Mouse (Mus musculus): Measurements from ENCODE around the gene Phf8.
"Not testable (repeated sequence)": the region's sequence is repeated elsewhere in the genome, so short reads cannot be mapped to it uniquely, and the experiment has no call there.

Phf8 gene

DNA sequence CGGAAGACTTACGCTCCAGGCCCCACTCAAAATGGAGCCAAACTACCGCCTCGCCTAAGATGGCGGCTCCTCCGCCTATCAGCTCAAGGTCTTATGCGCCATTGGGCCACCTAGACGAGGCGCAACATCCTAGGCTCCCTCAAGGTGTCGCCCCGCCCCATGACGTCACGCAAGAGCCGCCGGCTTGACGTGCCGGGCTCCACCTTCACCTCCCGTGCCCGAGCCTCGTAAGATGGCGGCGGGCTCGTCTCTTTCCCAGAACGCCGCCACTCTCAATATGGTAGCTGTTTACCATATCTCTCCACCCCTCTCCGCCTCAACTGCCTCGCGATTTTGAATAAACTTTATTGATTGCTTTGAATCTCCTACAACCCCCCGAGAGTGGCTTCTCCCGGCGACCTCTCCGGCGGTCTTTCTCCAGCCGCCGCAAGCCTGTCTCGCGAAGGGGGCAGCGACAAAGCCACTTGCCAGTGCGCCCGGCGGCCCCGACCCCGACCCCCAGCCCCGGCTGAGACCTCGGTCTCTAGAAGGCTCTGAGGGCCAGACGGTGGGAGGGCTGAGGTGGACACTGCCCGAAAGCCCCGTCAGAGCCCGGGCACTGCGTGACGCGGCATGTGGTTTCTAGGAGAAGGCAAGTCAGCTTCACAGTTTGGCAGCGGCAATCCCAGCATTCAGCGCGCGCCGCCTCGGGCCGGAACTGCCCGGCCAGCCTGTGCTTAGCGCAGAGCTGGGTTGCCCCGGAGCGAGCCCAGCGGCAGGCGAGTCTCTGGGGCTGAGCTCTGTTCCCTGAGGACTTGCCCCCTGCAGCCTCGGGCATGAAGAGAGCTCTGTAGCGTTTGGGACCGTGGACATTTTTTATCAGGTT is at the start of gene Phf8:
TSS of gene Phf8 (plus strand) at position 215 of the 865 bp plus-strand sequence.
- DNase-seq (ENCODE audit: low spot score in 2 of 2) = peak; percentile 85 to 94

DNA sequence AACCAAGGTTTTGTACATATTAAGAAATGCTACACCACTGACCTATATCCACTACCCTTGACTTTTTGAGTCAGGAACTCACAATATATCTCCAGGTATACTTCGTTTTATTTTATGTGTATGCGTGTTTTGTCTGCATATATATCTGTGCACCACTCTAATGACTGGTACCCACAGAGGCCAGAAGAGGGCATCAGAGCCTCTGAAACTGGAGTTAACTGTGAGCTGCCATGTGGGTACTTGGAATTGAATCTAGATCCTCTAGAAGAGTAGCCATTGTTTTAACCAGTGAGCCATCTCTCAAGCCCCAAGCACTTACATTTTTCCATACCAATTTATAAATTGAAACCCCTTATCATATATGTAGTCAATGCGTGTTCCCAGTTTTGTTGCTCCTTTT is 32.3 kb upstream of the Phf8 start:
- DNase-seq (ENCODE audit: low spot score in 2 of 2) = no peak

- DNase-seq (ENCODE audit: low spot score in 2 of 2) = not testable (repeated sequence)
These were observed 27.2 kb upstream of the Phf8 start for GRCm38 (mm10) chrX:151493269-151493668.

GRCm38 (mm10) chrX:151496596-151496995 is 23.9 kb upstream of the Phf8 start:
- no peak for DNase-seq (ENCODE audit: low spot score in 2 of 2)

DNA sequence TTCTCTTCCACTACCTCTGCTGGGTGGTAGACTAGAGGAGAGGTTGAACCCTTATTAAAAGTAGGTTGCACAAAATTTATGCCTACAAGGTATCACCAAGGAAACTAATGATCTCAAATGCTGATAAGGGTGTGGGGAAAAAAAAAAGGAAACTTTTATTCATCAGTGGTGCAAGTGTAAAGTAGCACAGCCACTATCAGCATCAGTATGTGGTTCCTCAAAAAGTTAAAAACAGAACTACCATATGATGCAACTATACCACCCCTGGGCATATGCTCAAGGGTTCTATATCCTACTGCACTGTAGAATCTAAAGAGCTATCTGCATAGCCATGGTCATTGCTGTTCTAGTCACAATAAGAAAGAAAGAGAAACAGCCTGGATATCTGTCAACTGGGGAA is 11.9 kb upstream of the Phf8 start:
- no peak for DNase-seq (ENCODE audit: low spot score in 2 of 2)

DNA sequence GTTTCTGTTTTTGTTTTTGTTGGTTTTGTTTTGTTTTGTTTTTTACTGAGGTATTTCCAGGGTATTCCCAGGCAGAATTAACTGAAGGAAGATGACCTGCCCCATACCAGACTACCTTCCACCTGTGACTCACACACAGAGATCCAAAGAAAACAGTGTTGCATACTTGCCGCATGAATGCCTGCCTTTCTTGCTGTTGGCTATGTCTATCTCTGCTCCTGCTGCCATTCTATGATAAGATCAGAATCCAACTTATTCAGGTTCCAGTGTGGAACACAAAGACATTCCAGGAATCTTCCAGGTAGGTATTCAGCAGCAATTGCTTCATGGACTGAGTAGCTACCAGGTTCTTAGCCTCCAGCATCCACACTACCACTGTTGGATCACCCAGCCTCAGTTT is 10.6 kb upstream of the Phf8 start:
- no peak for DNase-seq (ENCODE audit: low spot score in 2 of 2)

GRCm38 (mm10) chrX:151513066-151513465 is 7.4 kb upstream of the Phf8 start:
- DNase-seq (ENCODE audit: low spot score in 2 of 2) = no peak

- DNase-seq (ENCODE audit: low spot score in 2 of 2) = no peak
These were observed 6.8 kb upstream of the Phf8 start for GRCm38 (mm10) chrX:151513694-151514093.

GRCm38 (mm10) chrX:151518181-151518580 is 2.3 kb upstream of the Phf8 start:
- DNase-seq (ENCODE audit: low spot score in 2 of 2) = no peak

- DNase-seq (ENCODE audit: low spot score in 2 of 2) = no peak
These were observed 380 bp upstream of the Phf8 start for GRCm38 (mm10) chrX:151520127-151520457.

- peak; percentile 3 to 34 for DNase-seq (ENCODE audit: low spot score in 2 of 2)
These were observed 1.5 kb downstream of the Phf8 start for GRCm38 (mm10) chrX:151521786-151522522.

- no peak for DNase-seq (ENCODE audit: low spot score in 2 of 2)
These were observed 32.9 kb downstream of the Phf8 start for GRCm38 (mm10) chrX:151553356-151553755.

- DNase-seq (ENCODE audit: low spot score in 2 of 2) = no peak
These were observed 54.7 kb downstream of the Phf8 start for GRCm38 (mm10) chrX:151575166-151575565.

- no peak for DNase-seq (ENCODE audit: low spot score in 2 of 2)
These were observed 122.9 kb downstream of the Phf8 start for GRCm38 (mm10) chrX:151643386-151643785.

DNA sequence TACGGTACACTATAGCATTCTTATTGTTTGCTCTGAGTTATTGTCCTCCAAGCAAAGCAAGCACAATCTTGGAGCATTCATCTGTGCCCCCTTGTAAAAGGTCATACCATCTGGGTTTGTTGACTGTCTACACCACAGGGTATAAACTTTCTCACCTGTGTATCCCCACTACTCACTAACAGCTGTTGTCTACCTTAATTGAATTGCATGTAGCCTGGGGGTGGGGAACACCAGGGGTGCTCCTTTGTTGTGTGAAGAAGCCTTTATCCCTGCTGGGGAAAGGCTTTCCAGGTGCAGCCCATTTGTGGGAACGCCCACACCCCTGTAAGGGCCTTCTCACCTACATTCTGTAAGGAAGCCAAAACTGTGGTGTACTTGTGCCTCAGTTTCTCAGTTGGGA is 133.3 kb downstream of the Phf8 start:
- no peak for DNase-seq (ENCODE audit: low spot score in 2 of 2)

GRCm38 (mm10) chrX:151674492-151675171 is 154.2 kb downstream of the Phf8 start:
- DNase-seq (ENCODE audit: low spot score in 2 of 2) = no peak
